30 mouse cellular contexts compared by ENCODE assay signal in the genomic region with DNA sequence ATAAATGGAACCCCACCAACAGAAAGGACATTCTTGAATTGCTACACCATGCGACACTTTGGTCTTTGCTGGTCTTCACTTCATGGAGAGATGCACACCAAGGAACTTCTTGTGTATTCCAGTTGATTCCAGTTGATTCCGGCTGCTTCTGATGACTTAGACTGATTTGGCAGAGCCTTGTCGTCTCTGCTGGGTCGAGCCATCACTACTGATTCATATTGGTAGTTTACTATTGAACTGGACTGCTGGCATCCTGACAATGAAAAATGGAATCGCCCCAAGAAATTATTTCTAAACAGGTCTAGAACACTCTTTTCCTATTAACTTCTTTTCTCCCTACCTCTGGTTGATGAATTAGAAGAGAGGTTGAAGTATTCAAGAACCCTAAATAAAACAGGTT.
"Had no signal": no experiment of that assay in that cellular context is flagged by ENCODE, and none has a peak within 500 bp of the region (broad histone marks: within the 10 kb centered on the region; RNA-seq: fewer than 3 reads in every experiment).

No protein-coding gene starts in this region.

- H3K9me3 ChIP-seq: limb, embryonic 10.5 days; limb, embryonic 12.5 days; limb, embryonic 13.5 days; limb, embryonic 15.5 days; liver, embryonic 12.5 days; liver, embryonic 13.5 days; liver, embryonic 15.5 days; lung, embryonic 15.5 days; megakaryocyte, embryonic 14.5 days; midbrain, embryonic 10.5 days; midbrain, embryonic 12.5 days; midbrain, embryonic 13.5 days; midbrain, embryonic 15.5 days; neural tube, embryonic 12.5 days had no signal

- H3K4me3 ChIP-seq: limb, embryonic 10.5 days; limb, embryonic 12.5 days; limb, embryonic 13.5 days; limb, embryonic 15.5 days; liver, embryonic 12.5 days; liver, embryonic 13.5 days; liver, embryonic 15.5 days; lung, embryonic 15.5 days; megakaryocyte, embryonic 14.5 days; midbrain, embryonic 10.5 days; midbrain, embryonic 12.5 days; midbrain, embryonic 13.5 days; midbrain, embryonic 15.5 days; myocyte; neural tube, embryonic 12.5 days had no signal

- H3K27ac ChIP-seq: limb, embryonic 10.5 days; limb, embryonic 12.5 days; limb, embryonic 13.5 days; limb, embryonic 15.5 days; lung, embryonic 15.5 days; macrophage; midbrain, embryonic 10.5 days; midbrain, embryonic 12.5 days; midbrain, embryonic 13.5 days; midbrain, embryonic 15.5 days; neural tube, embryonic 12.5 days had no signal

- H3K27me3 ChIP-seq: limb, embryonic 12.5 days; limb, embryonic 13.5 days; limb, embryonic 15.5 days; liver, embryonic 13.5 days; liver, embryonic 15.5 days; lung, embryonic 15.5 days; midbrain, embryonic 12.5 days; midbrain, embryonic 13.5 days; midbrain, embryonic 15.5 days; neural tube, embryonic 12.5 days had no signal

- H3K4me2 ChIP-seq: limb, embryonic 12.5 days; limb, embryonic 13.5 days; limb, embryonic 15.5 days; liver, embryonic 12.5 days; liver, embryonic 13.5 days; lung, embryonic 14.5 days; lung, embryonic 15.5 days; midbrain, embryonic 11.5 days; midbrain, embryonic 12.5 days; midbrain, embryonic 13.5 days; midbrain, embryonic 15.5 days; neural tube, embryonic 12.5 days had no signal

- H3K9ac ChIP-seq: limb, embryonic 12.5 days; limb, embryonic 13.5 days; limb, embryonic 15.5 days; liver, embryonic 12.5 days; liver, embryonic 13.5 days; liver, embryonic 15.5 days; liver, postnatal 0 days; lung, embryonic 14.5 days; lung, embryonic 15.5 days; midbrain, embryonic 12.5 days; midbrain, embryonic 13.5 days; midbrain, embryonic 15.5 days; neural tube, embryonic 12.5 days had no signal

- H3K36me3 ChIP-seq: limb, embryonic 10.5 days; limb, embryonic 12.5 days; limb, embryonic 13.5 days; limb, embryonic 15.5 days; liver, embryonic 12.5 days; liver, embryonic 13.5 days; liver, embryonic 15.5 days; lung, embryonic 15.5 days; midbrain, embryonic 10.5 days; midbrain, embryonic 12.5 days; midbrain, embryonic 13.5 days; midbrain, embryonic 15.5 days; neural tube, embryonic 12.5 days had no signal

- ATAC-seq: liver, embryonic 12.5 days; liver, postnatal 0 days; lung, postnatal 0 days; midbrain, embryonic 13.5 days; midbrain, embryonic 15.5 days; midbrain, embryonic 16.5 days had no signal

- DNase-seq: left cerebral cortex, postnatal 4 days; liver; liver, embryonic 13.5 days; liver, postnatal 0 days; lung, adult 18-20 months; lung, adult 2 months; lung, embryonic 14.5 days; lung, postnatal 10 days; lung, postnatal 14 days; lung, postnatal 36 days; lung, postnatal 4 days; midbrain, embryonic 14.5 days had no signal

- H3K4me1 ChIP-seq: midbrain, embryonic 12.5 days; midbrain, embryonic 13.5 days; midbrain, embryonic 15.5 days; neural tube, embryonic 12.5 days had no signal
